In genomic region chr3:79286031-79286375, GRCm38 (mm10) we compare ENCODE assay signal across 9 mouse cellular contexts. TPM values are rescaled to one million over a fixed set of nuclear protein-coding genes. Genes with fewer than 3 reads are reported as not detected.
A peak's percentile ranks its signal among the peaks of the same experiment; 100 is the strongest.
DNase-seq lines count a peak whose midpoint lies in the region; ATAC-seq and TF ChIP-seq lines count a peak whose summit lies in the region.
"Had no signal": no experiment of that assay in that cellular context is flagged by ENCODE, and none has a peak within 500 bp of the region (broad histone marks: within the 10 kb centered on the region; RNA-seq: fewer than 3 reads in every experiment).

No protein-coding gene starts in this region.

- dilution Hi-C loops in CH12.LX (cut with MboI; ENCODE audit: extremely low pct_ligation_motif_present, extremely low pct_unique_long_range_greater_than_20kb, low sequenced_read_pairs): no loop called here

- ATAC-seq in hindbrain, embryonic 13.5 days (ENCODE audit: low FRiP score): no peak
- ATAC-seq in midbrain, embryonic 11.5 days (ENCODE audit: low FRiP score): peak; percentile 3; the same call in 1 of the 2 replicates

- TF ChIP-seq POLR2A in kidney, adult 2 months (IDR thresholded peaks at IDR 0.05; ENCODE audit: low read depth, low read length): no peak
- no peak for TF ChIP-seq POLR2A in CH12.LX (IDR thresholded peaks at IDR 0.05; ENCODE audit: low read depth, low read length)

- H3K27me3 ChIP-seq in kidney, adult 2 months (replicated peaks; ENCODE audit: control insufficient read depth, insufficient read depth, low read length): no peaks in the 10 kb centered on the region
- peaks cover 17% of the 10 kb centered on the region for H3K27me3 ChIP-seq in CH12.LX (replicated peaks)
- H3K27me3 ChIP-seq in embryonic facial prominence, embryonic 10.5 days (replicated peaks; ENCODE audit: low read depth, poor library complexity, severe bottlenecking): peaks cover 15% of the 10 kb centered on the region
- peaks cover 9% of the 10 kb centered on the region; the same call in 1 of the 2 replicates for H3K27me3 ChIP-seq in hindbrain, embryonic 13.5 days
- peaks cover 6% of the 10 kb centered on the region; the same call in 1 of the 2 replicates for H3K27me3 ChIP-seq in midbrain, embryonic 11.5 days (ENCODE audit: control insufficient read depth, insufficient read depth, low read length)

- no peak overlapping the region for H3K9ac ChIP-seq in CH12.LX (ENCODE audit: insufficient read depth, low read depth)
- peak overlapping the region; percentile 97 for H3K9ac ChIP-seq in hindbrain, embryonic 13.5 days
- H3K9ac ChIP-seq in midbrain, embryonic 11.5 days (ENCODE audit: low read length): peak overlapping the region; percentile 88

- peak overlapping the region; percentile 99 for H3K4me3 ChIP-seq in kidney, adult 2 months (ENCODE audit: insufficient read depth, low read depth, low read length)
- H3K4me3 ChIP-seq in CH12.LX (replicated peaks in 1 of 3; ENCODE audit: low read depth in 2 of 3, low read length in 2 of 3, poor library complexity in 1 of 3): peak overlapping the region; percentile 47 to 81 (median 48)
- peak overlapping the region; percentile 93 for H3K4me3 ChIP-seq in embryonic facial prominence, embryonic 10.5 days
- H3K4me3 ChIP-seq in hindbrain, embryonic 13.5 days: peak overlapping the region; percentile 95
- H3K4me3 ChIP-seq in midbrain, embryonic 11.5 days (ENCODE audit: low read depth, low read length): peak overlapping the region; percentile 89

- H3K4me2 ChIP-seq in CH12.LX (ENCODE audit: insufficient read depth, low read depth, poor library complexity, severe bottlenecking): peak overlapping the region; percentile 15
- peak overlapping the region; percentile 96 for H3K4me2 ChIP-seq in hindbrain, embryonic 13.5 days
- H3K4me2 ChIP-seq in midbrain, embryonic 11.5 days: peak overlapping the region; percentile 95

- H3K9me3 ChIP-seq in CH12.LX (replicated peaks; ENCODE audit: low read length): no peaks in the 10 kb centered on the region
- H3K9me3 ChIP-seq in embryonic facial prominence, embryonic 10.5 days: no peaks in the 10 kb centered on the region
- no peaks in the 10 kb centered on the region for H3K9me3 ChIP-seq in hindbrain, embryonic 13.5 days
- no peaks in the 10 kb centered on the region for H3K9me3 ChIP-seq in midbrain, embryonic 11.5 days (ENCODE audit: control insufficient read depth, low read length)

- H3K79me2 ChIP-seq in CH12.LX (replicated peaks; ENCODE audit: control insufficient read depth, extremely low read depth, insufficient read depth, poor library complexity, severe bottlenecking): no peaks in the 10 kb centered on the region

- H3K4me1 ChIP-seq in kidney, adult 2 months (ENCODE audit: control insufficient read depth, insufficient read depth, low read length): peaks cover 27% of the 10 kb centered on the region
- H3K4me1 ChIP-seq in CH12.LX (ENCODE audit: control insufficient read depth in 1 of 2, insufficient read depth in 2 of 2): peaks cover 0 to 18% of the 10 kb centered on the region in 2 experiments; a peak in 2 of 4 replicates
- H3K4me1 ChIP-seq in embryonic facial prominence, embryonic 10.5 days: peaks cover 55% of the 10 kb centered on the region
- H3K4me1 ChIP-seq in hindbrain, embryonic 13.5 days (replicated peaks): peaks cover 49% of the 10 kb centered on the region
- H3K4me1 ChIP-seq in midbrain, embryonic 11.5 days (ENCODE audit: control insufficient read depth, insufficient read depth, low read length): peaks cover 5% of the 10 kb centered on the region

- peak overlapping the region; percentile 80 for H3K27ac ChIP-seq in kidney, adult 2 months (ENCODE audit: insufficient read depth, low read depth, low read length)
- H3K27ac ChIP-seq in CH12.LX (ENCODE audit: insufficient read depth, low read depth): no peak overlapping the region
- H3K27ac ChIP-seq in embryonic facial prominence, embryonic 10.5 days (replicated peaks): peak overlapping the region; percentile 97
- H3K27ac ChIP-seq in hindbrain, embryonic 13.5 days: peak overlapping the region; percentile 97
- peak overlapping the region; percentile 94 for H3K27ac ChIP-seq in midbrain, embryonic 11.5 days (ENCODE audit: low read depth, low read length)

- WGBS in kidney, adult 2 months: under 1% methylated on average over 10 of the region's 10 CpGs
- under 1% methylated on average over 10 of the region's 10 CpGs for WGBS in embryonic facial prominence, embryonic 10.5 days
- under 1% methylated on average over 10 of the region's 10 CpGs for WGBS in hindbrain, embryonic 13.5 days
- under 1% methylated on average over 10 of the region's 10 CpGs for WGBS in midbrain, embryonic 11.5 days

- no peak for TF ChIP-seq CTCF in kidney, adult 2 months (conservative IDR thresholded peaks at IDR 0.05; ENCODE audit: insufficient read depth, insufficient read length, low read depth, low read length)
- no peak for TF ChIP-seq CTCF in CH12.LX (conservative IDR thresholded peaks at IDR 0.05 in 1 of 2, IDR thresholded peaks at IDR 0.05 in 1 of 2; ENCODE audit: low read depth in 2 of 2, low read length in 2 of 2)

- in situ Hi-C loops in CH12.LX (cut with MboI; ENCODE audit: low pct_ligation_motif_present, low pct_unique_long_range_greater_than_20kb, low sequenced_read_pairs): no loop called here

- no peak for DNase-seq in kidney, adult 2 months
- no peak for DNase-seq in kidney, adult 18-20 months
- DNase-seq in CH12.LX (ENCODE audit: extremely low read depth): no peak
- DNase-seq in embryonic facial prominence, embryonic 10.5 days (ENCODE audit: low spot score): no peak
- DNase-seq in midbrain, embryonic 11.5 days (ENCODE audit: low spot score, missing footprints): no peak
- DNase-seq in urinary bladder, postnatal 25 days (ENCODE audit: low spot score): no peak
- DNase-seq in spleen, adult 12 weeks (ENCODE audit: low spot score): no peak

- TF ChIP-seq EP300 in CH12.LX (IDR thresholded peaks at IDR 0.05; ENCODE audit: low read length): no peak

- TF ChIP-seq RAD21 in CH12.LX (IDR thresholded peaks at IDR 0.05; ENCODE audit: low read depth, low read length): no peak

- no peaks in the 10 kb centered on the region for H3K36me3 ChIP-seq in kidney, adult 2 months (ENCODE audit: control insufficient read depth, insufficient read depth, low read length)
- no peaks in the 10 kb centered on the region for H3K36me3 ChIP-seq in CH12.LX (replicated peaks in 1 of 2; ENCODE audit: control insufficient read depth in 1 of 2, insufficient read depth in 1 of 2, low read length in 1 of 2)
- no peaks in the 10 kb centered on the region for H3K36me3 ChIP-seq in embryonic facial prominence, embryonic 10.5 days (replicated peaks)
- H3K36me3 ChIP-seq in hindbrain, embryonic 13.5 days: no peaks in the 10 kb centered on the region
- H3K36me3 ChIP-seq in midbrain, embryonic 11.5 days (ENCODE audit: control insufficient read depth, insufficient read depth, low read length): no peaks in the 10 kb centered on the region

TF ChIP-seq in CH12.LX, 34 proteins besides CTCF, POLR2A, EP300 and RAD21:
- TF ChIP-seq ZNF384 (IDR thresholded peaks at IDR 0.05; ENCODE audit: low read depth, low read length) (no peak), UBTF (IDR thresholded peaks at IDR 0.05; ENCODE audit: low read depth, low read length) (no peak), RCOR1 (conservative IDR thresholded peaks at IDR 0.05; ENCODE audit: low read depth, low read length) (no peak), NELFE (IDR thresholded peaks at IDR 0.05; ENCODE audit: low read depth, low read length) (no peak), CHD2 (IDR thresholded peaks at IDR 0.05; ENCODE audit: low read length) (no peak), MAX (IDR thresholded peaks at IDR 0.05; ENCODE audit: low read length) (no peak), USF1 (IDR thresholded peaks at IDR 0.05; ENCODE audit: low read depth, low read length) (no peak), MXI1 (IDR thresholded peaks at IDR 0.05; ENCODE audit: low read depth, low read length) (no peak), JUN (IDR thresholded peaks at IDR 0.05; ENCODE audit: insufficient read depth, low read depth, low read length) (no peak), ZKSCAN1 (IDR thresholded peaks at IDR 0.05; ENCODE audit: borderline replicate concordance, low read depth, low read length) (no peak)

RNA-seq across cellular contexts. Expression of gene Rapgef2, which starts 0.3 kb away (rescaled TPM):
- polyA plus RNA-seq in kidney, adult 2 months (2012; rRNA removed): 7.6 and 8.0 TPM in 2 replicates
- total RNA-seq in CH12.LX (2012; rRNA removed): 0.72 and 0.92 TPM in 2 replicates
- 2.4 and 2.6 TPM in 2 replicates for total RNA-seq in CH12.LX (2014; rRNA removed)
- 2.1 and 3.1 TPM in 2 replicates for polyA plus RNA-seq in CH12.LX (2012; ENCODE audit: insufficient read length, low read depth)
- polyA plus RNA-seq in embryonic facial prominence, embryonic 10.5 days (2016; fragmentation: Nextera tagmentation; extraction: Ambion mirVana): 5.0 and 5.8 TPM in 2 replicates
- 8.3 and 9.5 TPM in 2 replicates for polyA plus RNA-seq in hindbrain, embryonic 13.5 days (2015; fragmentation: Nextera tagmentation; extraction: Ambion mirVana)
- 5.3 and 6.2 TPM in 2 replicates for polyA plus RNA-seq in midbrain, embryonic 11.5 days (2014; fragmentation: Nextera tagmentation; extraction: Ambion mirVana)

RNA-seq across cellular contexts. Expression of gene Gm17359, which starts 50.5 kb away (rescaled TPM):
- polyA plus RNA-seq in kidney, adult 2 months (2012; rRNA removed): 0.08 and 0.10 TPM in 2 replicates
- total RNA-seq in CH12.LX (2012; rRNA removed): not detected in 2 replicates
- total RNA-seq in CH12.LX (2014; rRNA removed): not detected in 2 replicates
- not detected in 2 replicates for polyA plus RNA-seq in CH12.LX (2012; ENCODE audit: insufficient read length, low read depth)
- polyA plus RNA-seq in embryonic facial prominence, embryonic 10.5 days (2016; fragmentation: Nextera tagmentation; extraction: Ambion mirVana): 0.10 TPM in 1 of 2 replicates, not detected in the other
- polyA plus RNA-seq in hindbrain, embryonic 13.5 days (2015; fragmentation: Nextera tagmentation; extraction: Ambion mirVana): 0.22 TPM in 1 of 2 replicates, not detected in the other
- 0.33 TPM in 1 of 2 replicates, not detected in the other for polyA plus RNA-seq in midbrain, embryonic 11.5 days (2014; fragmentation: Nextera tagmentation; extraction: Ambion mirVana)
- total RNA-seq: layer of hippocampus, postnatal 10 days had no signal

Comparison
In these comparisons a context has a peak if more than half of its experiments do, and no peak if none do; other contexts are left out.
1. H3K4me3 ChIP-seq: peak in every context shown above with its lines; median percentile 99 in kidney, adult 2 months; 95 in hindbrain, embryonic 13.5 days; 93 in embryonic facial prominence, embryonic 10.5 days; 89 in midbrain, embryonic 11.5 days; 48 in CH12.LX.
2. H3K4me2 ChIP-seq: peak in every context shown above with its lines; median percentile 96 in hindbrain, embryonic 13.5 days; 95 in midbrain, embryonic 11.5 days; 15 in CH12.LX.